Mouse (Mus musculus): ENCODE results near the gene Pwp2.
"Not testable (repeated sequence)": the region's sequence is repeated elsewhere in the genome, so short reads cannot be mapped to it uniquely, and the experiment has no call there.

The Pwp2 gene

DNA sequence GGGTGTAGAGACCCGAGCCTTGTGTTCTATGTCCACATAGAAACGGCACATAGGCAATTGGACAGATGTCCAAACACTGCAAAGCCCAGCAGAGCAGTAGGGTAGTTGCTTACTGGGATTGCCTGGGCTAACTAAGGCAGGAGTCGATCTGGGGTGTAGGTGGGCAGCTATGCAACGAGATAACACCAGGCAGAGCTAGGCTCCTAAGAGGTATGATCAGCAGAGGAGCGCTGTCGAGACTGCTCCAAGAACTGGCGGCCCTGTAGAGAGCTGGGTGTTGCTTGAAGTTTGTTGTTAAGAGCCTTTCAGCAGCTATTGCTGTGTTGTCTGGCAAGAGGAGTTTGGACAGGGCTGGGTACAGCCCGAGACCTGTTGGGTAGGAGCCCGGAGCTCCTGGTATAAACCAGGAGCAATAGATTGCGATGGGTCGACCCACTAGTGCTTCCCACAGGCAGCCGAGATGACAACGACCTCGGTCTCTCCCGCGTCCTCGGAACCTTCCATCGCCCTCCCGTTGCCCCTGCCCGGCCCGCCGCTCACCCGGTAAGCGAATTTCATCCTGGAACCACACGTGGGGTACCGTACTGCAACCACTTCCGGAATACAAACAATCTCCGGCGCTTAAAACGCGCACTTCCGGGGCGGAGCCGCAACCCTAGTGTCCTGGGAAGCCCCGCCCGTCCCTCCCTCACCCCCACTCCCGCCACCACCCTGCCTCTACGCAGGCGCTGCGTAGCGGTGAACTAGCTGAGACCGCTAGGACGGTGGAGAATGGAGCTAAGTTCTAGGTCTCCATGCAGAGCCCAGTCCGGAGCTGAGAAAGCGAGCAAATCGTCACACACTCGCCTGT, at the start of gene Pwp2:
Pwp2 (minus strand) TSS at position 619 of the 850 bp plus-strand sequence.
- DNase-seq (ENCODE audit: low spot score), result peak; percentile 78

DNA sequence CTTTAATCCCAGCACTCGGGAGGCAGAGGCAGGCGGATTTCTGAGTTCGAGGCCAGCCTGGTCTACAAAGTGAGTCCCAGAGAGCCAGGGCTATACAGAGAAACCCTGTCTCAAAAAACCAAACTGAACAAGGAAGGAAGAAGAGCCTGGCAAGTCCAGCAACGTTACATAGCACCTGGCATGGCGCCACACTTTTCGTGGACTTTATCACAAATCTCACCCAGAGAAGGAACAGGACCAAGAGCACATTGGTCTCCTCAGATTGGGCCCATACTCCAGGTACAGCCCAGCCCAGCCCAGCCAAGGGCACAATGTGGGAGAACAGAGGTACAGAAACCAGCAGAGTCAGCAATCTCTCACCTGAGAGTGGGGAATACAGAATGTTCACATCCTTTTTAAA, 48.8 kb upstream of the Pwp2 start:
- DNase-seq (ENCODE audit: low spot score), result no peak

DNA sequence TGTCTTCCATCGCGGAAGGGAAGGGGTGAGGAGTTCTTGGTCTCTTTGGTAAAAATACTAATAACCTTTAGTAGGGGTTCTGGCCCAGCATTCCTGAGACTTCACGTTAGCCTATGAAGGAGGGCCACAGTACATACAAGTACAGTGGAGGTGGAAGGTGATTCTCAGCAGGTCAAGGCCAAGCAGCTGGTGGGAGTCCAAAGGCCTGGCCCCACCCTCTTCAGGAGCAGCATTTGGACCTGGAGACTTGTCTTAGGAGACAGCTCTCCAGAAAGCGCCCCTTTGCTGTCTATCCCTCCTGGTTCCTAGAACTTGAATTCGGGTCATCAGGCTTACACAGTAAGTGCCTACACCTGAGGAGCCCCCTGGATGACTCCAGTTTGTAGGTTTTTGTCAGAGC, 48.2 kb upstream of the Pwp2 start:
- DNase-seq (ENCODE audit: low spot score), result no peak

- DNase-seq (ENCODE audit: low spot score), result no peak
These were observed 47.5 kb upstream of the Pwp2 start for GRCm38 (mm10) chr10:78232301-78232980.

DNA sequence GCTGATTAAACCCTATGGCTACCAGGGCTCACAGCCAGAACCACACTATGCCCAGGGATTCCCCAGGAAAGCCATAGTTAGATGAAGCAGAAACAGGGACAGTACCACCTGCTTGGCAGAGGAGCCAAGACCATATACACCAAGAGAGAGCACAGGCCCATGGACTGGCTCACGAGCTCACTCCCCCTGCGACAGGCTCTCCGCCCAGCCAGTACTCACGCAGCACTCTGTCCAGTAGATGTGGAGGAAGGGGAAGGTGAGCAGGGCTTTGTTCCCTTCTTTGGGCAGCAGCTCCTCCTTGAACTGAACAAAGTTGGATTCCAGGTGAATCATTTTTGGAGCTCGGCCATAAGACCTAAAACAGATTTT, 43.6 kb upstream of the Pwp2 start:
- no peak for DNase-seq (ENCODE audit: low spot score)

- no peak for DNase-seq (ENCODE audit: low spot score)
These were observed 43.1 kb upstream of the Pwp2 start for GRCm38 (mm10) chr10:78227875-78228559.

- no peak for DNase-seq (ENCODE audit: low spot score)
These were observed 39.2 kb upstream of the Pwp2 start for GRCm38 (mm10) chr10:78224136-78224535.

GRCm38 (mm10) chr10:78222908-78223307, 38.0 kb upstream of the Pwp2 start:
- DNase-seq (ENCODE audit: low spot score), result no peak

- DNase-seq (ENCODE audit: low spot score), result no peak
These were observed 36.4 kb upstream of the Pwp2 start for GRCm38 (mm10) chr10:78221315-78221714.

- no peak for DNase-seq (ENCODE audit: low spot score)
These were observed 34.6 kb upstream of the Pwp2 start for GRCm38 (mm10) chr10:78219528-78219927.

DNA sequence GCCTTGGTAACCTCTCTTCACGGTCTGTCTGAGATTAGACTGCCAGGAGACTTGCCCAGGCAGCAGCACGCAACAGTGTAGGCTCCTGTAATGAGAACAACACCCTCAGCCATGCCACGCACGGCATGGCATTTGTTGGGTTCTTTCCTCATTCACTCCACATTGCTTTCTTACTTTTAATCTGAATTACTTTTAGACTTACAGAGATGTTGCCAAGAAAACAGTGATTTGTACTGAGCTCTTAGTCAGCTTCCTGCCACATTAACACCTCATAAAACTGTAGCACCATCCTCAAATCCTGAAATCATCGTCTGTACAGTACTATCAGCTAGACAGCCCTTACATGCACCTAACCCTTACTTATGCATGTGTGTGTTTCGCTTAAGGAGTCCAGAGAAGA, 33.6 kb upstream of the Pwp2 start:
- DNase-seq (ENCODE audit: low spot score), result no peak

DNA sequence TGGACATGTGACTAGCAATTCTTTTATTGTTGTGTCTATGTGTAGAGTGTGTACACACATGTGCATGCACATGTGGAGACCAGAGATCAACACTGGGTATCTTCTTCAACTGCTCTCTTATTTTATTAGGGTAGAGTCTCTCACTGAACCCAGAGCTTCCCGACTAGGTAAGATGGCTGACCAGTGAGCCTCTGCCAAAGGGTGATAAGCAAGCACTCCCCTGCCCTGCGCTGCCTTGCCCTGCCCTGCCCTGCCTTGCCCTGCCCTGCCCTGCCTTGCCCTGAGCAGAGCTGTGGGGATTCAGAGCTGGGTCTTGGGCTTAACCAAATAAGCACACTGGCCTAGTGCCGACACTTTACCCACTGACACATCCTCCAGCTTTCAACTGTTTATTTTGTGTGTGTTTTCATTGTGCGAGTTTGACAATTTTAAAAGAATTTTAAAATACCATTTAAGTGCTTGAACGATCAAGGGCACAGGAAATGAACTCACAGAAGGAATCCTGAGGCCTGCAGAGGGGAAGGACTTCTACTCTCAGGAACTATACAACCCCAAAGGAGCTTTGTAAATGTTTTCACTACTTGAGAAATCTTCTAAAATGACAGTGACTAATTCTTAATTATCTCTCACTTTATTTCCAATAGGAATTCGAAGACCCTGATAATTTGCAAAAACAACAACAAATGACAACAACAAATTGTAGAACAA, 31.6 kb upstream of the Pwp2 start:
- DNase-seq (ENCODE audit: low spot score), result peak; percentile 63

DNA sequence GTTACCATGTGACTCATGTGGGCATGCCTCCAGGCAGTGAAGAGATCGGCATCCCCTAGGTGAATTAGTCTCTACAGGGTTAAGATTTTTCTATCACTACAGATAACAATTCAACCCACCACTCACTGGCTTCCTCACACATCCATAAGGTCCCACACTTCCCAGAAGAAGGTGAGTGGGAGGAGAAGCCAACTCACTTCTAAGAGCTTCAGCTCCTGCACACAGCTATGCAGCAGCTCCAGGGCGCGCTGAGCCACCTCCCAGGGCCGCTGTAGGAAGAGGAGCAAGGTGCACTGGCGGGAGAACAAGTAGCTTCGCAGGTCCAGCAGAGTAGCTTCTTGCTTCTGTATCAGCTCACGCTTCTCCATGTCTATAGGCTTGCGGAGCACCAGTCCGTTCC, 29.4 kb upstream of the Pwp2 start:
- no peak for DNase-seq (ENCODE audit: low spot score)

- no peak for DNase-seq (ENCODE audit: low spot score)
These were observed 26.4 kb upstream of the Pwp2 start for GRCm38 (mm10) chr10:78211311-78211710.

DNA sequence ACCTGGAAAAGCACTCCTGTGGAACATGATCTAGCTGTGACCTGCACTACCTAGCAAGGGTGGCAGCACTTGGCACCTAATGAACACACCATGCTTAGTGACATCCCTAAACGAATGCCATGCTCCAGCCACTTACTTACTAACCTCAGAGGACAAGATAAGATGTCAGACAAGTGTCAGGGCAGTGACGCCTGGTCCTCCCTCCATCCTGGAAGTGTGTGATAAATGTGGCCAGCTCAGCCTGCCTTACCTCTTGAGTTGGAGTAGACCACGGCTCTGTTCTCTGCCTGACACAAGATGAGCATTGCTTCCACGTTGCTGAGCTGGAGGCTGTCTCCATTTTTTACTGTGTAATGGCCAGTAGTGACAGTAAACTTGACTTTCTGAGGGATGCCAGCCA, 16.2 kb upstream of the Pwp2 start:
- DNase-seq (ENCODE audit: low spot score), result no peak

GRCm38 (mm10) chr10:78192933-78193332, 8.0 kb upstream of the Pwp2 start:
- no peak for DNase-seq (ENCODE audit: low spot score)

DNA sequence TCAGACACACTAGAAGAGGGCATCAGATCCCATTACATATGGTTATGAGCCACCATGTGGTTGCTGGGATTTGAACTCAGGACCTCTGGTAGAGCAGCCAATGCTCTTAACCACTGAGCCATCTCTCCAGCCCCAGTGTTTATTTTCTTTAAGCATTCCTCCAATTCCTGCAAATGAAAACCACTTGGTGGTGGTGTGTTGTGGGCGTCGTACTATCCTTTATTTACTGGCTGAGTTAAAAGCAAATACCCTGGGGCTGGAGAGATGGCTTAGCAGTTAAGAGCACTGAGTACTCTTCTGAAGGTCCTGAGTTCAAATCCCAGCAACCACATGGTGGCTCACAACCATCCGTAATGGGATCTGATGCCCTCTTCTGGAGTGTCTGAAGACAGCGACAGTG, 1.1 kb upstream of the Pwp2 start:
- not testable (repeated sequence) for DNase-seq (ENCODE audit: low spot score)

DNA sequence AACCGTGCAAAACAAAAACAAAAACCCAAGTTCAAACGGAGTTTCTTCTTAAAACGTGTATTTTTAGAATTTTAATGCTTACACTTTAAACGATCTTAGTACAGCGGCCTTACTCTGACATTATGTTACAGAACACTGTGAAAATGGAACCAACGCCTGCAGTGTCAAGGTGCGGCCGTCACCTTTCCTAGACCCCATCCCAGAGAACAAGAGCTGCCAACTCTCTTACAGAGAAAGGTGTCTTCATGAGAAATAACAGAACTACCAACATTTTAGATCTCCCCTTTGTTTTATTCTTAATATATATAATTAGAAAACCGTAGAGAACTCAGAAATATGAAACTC, 404 bp upstream of the Pwp2 start:
- no peak for DNase-seq (ENCODE audit: low spot score)

DNA sequence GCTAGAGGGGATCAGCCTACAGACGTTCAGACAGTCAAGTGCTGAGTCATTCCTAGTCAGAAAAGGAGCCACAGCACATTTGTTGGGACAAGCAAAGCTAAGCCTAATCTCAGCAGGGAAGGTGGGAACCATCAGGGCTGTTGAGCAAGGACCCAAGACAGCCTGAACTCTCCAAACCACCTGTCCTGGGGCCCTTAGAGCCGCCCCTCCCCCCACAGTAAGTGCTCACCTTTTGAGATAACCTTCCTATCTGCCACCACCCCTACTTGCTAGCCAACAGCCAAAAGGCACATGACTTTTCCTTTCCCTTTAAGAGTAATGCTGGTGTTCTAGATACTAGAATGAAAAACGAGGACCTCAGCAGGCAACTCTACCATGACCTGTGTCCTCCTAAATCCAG, 1.4 kb downstream of the Pwp2 start:
- DNase-seq (ENCODE audit: low spot score), result no peak

GRCm38 (mm10) chr10:78182321-78182720, 2.6 kb downstream of the Pwp2 start:
- DNase-seq (ENCODE audit: low spot score), result no peak

DNA sequence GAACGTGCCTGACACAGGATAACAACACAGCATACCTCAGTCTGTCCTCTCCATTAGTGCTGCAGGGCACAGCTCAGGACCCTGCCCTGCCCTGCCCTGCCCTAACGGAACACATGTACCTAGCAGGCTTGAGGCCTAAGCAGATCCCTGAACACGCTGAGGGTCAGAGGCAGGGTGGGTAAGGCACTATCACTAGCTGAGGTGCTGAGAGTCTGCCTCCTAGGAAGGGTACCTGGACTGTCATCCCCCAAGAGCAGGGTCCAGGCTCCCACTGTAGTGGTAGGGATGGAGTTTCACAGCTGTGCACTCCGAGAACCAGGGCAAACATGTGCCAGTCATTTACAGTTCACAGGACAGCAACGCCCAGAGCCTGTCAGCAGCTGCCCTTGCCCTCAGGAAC, 10.5 kb downstream of the Pwp2 start:
- DNase-seq (ENCODE audit: low spot score), result no peak

GRCm38 (mm10) chr10:78171581-78171980, 13.4 kb downstream of the Pwp2 start:
- no peak for DNase-seq (ENCODE audit: low spot score)

DNA sequence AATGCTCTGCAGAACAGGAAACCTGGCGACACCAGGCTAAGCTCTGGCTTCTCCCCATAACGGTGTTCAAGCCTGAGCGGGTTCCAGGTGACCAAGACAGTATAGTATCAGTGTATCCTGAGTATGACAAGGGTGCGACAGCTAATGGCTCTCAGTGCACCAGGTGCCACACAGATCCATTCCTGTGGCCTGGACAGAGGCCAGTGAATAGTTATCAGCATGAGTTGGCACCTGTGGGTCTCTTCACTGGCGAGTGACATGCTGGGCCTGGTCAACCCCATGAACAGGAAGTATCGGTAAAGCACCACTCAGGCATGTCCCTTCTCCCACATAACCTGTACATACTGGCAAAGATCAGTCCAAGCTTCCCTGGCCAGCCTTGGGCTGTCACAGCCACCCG, 13.9 kb downstream of the Pwp2 start:
- DNase-seq (ENCODE audit: low spot score), result no peak

Data from spleen, adult 12 weeks (tissue).